Mouse (Mus musculus) MEL (cell line): ENCODE data around the gene Atp6v1e1. TPM values are rescaled to one million over a fixed set of nuclear protein-coding genes. Genes with fewer than 3 reads are reported as not detected.
"Not testable (repeated sequence)": the region's sequence is repeated elsewhere in the genome, so short reads cannot be mapped to it uniquely, and the experiment has no call there.

Experiments used
- DNase-seq: peaks from one replicate; pipeline ENCODE4 v3.0.0; 2011; ENCODE audit warnings: low read depth, low spot score
- H3K27ac ChIP-seq: 2 replicates; pipeline ENCODE4 v1.5.1; 2012; ENCODE audit warnings: low read depth, mild to moderate bottlenecking, control low read depth, low read length, moderate library complexity; ENCODE audit not compliant: control insufficient read depth
- H3K27me3 ChIP-seq, 2 experiments: fragments of 150-350 bp in 1 of 2; sonication (generic) in 1 of 2; 2 replicates each; pipeline ENCODE4 v1.6.1; 2012; ENCODE audit warnings: low read length in 2 of 2, mild to moderate bottlenecking in 2 of 2, improper control_type of control experiment in 1 of 2, moderate library complexity in 1 of 2; ENCODE audit not compliant: insufficient read depth in 2 of 2, control insufficient read depth in 1 of 2
- H3K36me3 ChIP-seq, 2 experiments: 2 replicates each; pipeline ENCODE4 v1.6.1; 2012 to 2014; ENCODE audit warnings: low read length in 2 of 2, improper control_type of control experiment in 1 of 2, inconsistent platforms in 1 of 2, mild to moderate bottlenecking in 1 of 2; ENCODE audit not compliant: insufficient read depth in 2 of 2, control insufficient read depth in 1 of 2
- H3K4me1 ChIP-seq, 2 experiments: fragments of 150-350 bp in 1 of 2; sonication (generic) in 1 of 2; 2 replicates each; pipeline ENCODE4 v1.6.1; 2012; ENCODE audit warnings: low read length in 2 of 2, improper control_type of control experiment in 1 of 2, mild to moderate bottlenecking in 1 of 2; ENCODE audit not compliant: insufficient read depth in 2 of 2, control insufficient read depth in 1 of 2
- H3K4me3 ChIP-seq, 2 experiments: fragments of 150-350 bp in 1 of 2; sonication (generic) in 1 of 2; 2 replicates each; pipeline ENCODE4 v1.5.1; 2012; ENCODE audit warnings: low read depth in 2 of 2, low read length in 2 of 2, mild to moderate bottlenecking in 2 of 2, moderate library complexity in 2 of 2, control low read depth in 1 of 2, improper control_type of control experiment in 1 of 2; ENCODE audit not compliant: control insufficient read depth in 1 of 2, insufficient read depth in 1 of 2
- H3K79me2 ChIP-seq: 2 replicates; pipeline ENCODE4 v1.6.1; 2012; ENCODE audit warnings: mild to moderate bottlenecking, low read length, moderate library complexity; ENCODE audit not compliant: control insufficient read depth, poor library complexity, insufficient read depth
- H3K9ac ChIP-seq: 2 replicates; pipeline ENCODE4 v1.6.1; 2012; ENCODE audit warnings: low read depth, mild to moderate bottlenecking, control low read depth, low read length, moderate library complexity; ENCODE audit not compliant: control insufficient read depth, poor library complexity, severe bottlenecking
- H3K9me3 ChIP-seq: fragments of 150-350 bp; sonication (generic); replicated peaks from 2 replicates; pipeline ENCODE4 v1.6.1; 2012; ENCODE audit warnings: mild to moderate bottlenecking, low read length, improper control_type of control experiment, moderate library complexity; ENCODE audit not compliant: insufficient read depth
- CHD1 ChIP-seq: IDR thresholded peaks from 2 replicates; pipeline ENCODE4 v1.6.1; 2012; ENCODE audit warnings: low read depth, mild to moderate bottlenecking, inconsistent platforms, low read length, improper control_type of control experiment
- CHD2 ChIP-seq: IDR thresholded peaks from 2 replicates; pipeline ENCODE4 v1.6.1; 2011; ENCODE audit warnings: low read length, improper control_type of control experiment
- CTCF ChIP-seq, 3 experiments: IDR thresholded peaks in 2 of 3; conservative IDR thresholded peaks in 1 of 3; 2 replicates each; pipeline ENCODE4 v1.5.1; 2011 to 2012; ENCODE audit warnings: low read length in 3 of 3, low read depth in 2 of 3, mild to moderate bottlenecking in 2 of 3, improper control_type of control experiment in 1 of 3, inconsistent platforms in 1 of 3, mixed read lengths in 1 of 3, moderate library complexity in 1 of 3; ENCODE audit not compliant: control insufficient read depth in 1 of 3, insufficient read depth in 1 of 3, poor library complexity in 1 of 3, severe bottlenecking in 1 of 3
- ELF1 ChIP-seq: IDR thresholded peaks from 2 replicates; pipeline ENCODE4 v1.6.1; 2014; ENCODE audit warnings: low read depth, mild to moderate bottlenecking, inconsistent platforms, low read length, improper control_type of control experiment, moderate library complexity
- EP300 ChIP-seq, 2 experiments: IDR thresholded peaks; 2 replicates each; pipeline ENCODE4 v1.6.1; 2011; ENCODE audit warnings: improper control_type of control experiment in 2 of 2, low read length in 2 of 2, low read depth in 1 of 2, mild to moderate bottlenecking in 1 of 2
- ETS1 ChIP-seq: IDR thresholded peaks from 2 replicates; pipeline ENCODE4 v1.6.1; 2012; ENCODE audit warnings: low read depth, mild to moderate bottlenecking, inconsistent platforms, low read length, improper control_type of control experiment, moderate library complexity
- GATA1 ChIP-seq: IDR thresholded peaks from 2 replicates; pipeline ENCODE4 v1.6.1; 2011; ENCODE audit warnings: low read depth, low read length, improper control_type of control experiment
- HCFC1 ChIP-seq: IDR thresholded peaks from 2 replicates; pipeline ENCODE4 v1.6.1; 2012; ENCODE audit warnings: low read depth, mild to moderate bottlenecking, inconsistent platforms, low read length, improper control_type of control experiment, moderate library complexity
- MAFK ChIP-seq: IDR thresholded peaks from 2 replicates; pipeline ENCODE4 v1.6.1; 2011; ENCODE audit warnings: low read depth, mild to moderate bottlenecking, low read length, improper control_type of control experiment, borderline replicate concordance
- MAX ChIP-seq: IDR thresholded peaks from 2 replicates; pipeline ENCODE4 v1.6.1; 2011; ENCODE audit warnings: low read length, improper control_type of control experiment
- MAZ ChIP-seq: IDR thresholded peaks from 2 replicates; pipeline ENCODE4 v1.6.1; 2012; ENCODE audit warnings: low read depth, mild to moderate bottlenecking, inconsistent platforms, low read length, improper control_type of control experiment
- MEF2A ChIP-seq: IDR thresholded peaks from 2 replicates; pipeline ENCODE4 v1.6.1; 2014; ENCODE audit warnings: low read depth, mild to moderate bottlenecking, inconsistent platforms, low read length, improper control_type of control experiment; ENCODE audit not compliant: poor library complexity, insufficient replicate concordance, severe bottlenecking; ENCODE audit errors: extremely low read depth
- MXI1 ChIP-seq: IDR thresholded peaks from 2 replicates; pipeline ENCODE4 v1.6.1; 2011; ENCODE audit warnings: mild to moderate bottlenecking, low read depth, low read length, improper control_type of control experiment
- MYB ChIP-seq: IDR thresholded peaks from 2 replicates; pipeline ENCODE4 v1.6.1; 2011; ENCODE audit warnings: mild to moderate bottlenecking, low read depth, low read length, improper control_type of control experiment
- MYC ChIP-seq: IDR thresholded peaks from 2 replicates; pipeline ENCODE4 v1.6.1; 2011; ENCODE audit warnings: low read depth, mild to moderate bottlenecking, low read length, improper control_type of control experiment, moderate library complexity
- NELFE ChIP-seq: IDR thresholded peaks from 2 replicates; pipeline ENCODE4 v1.6.1; 2011; ENCODE audit warnings: low read depth, low read length, improper control_type of control experiment
- NRF1 ChIP-seq: IDR thresholded peaks from 2 replicates; pipeline ENCODE4 v1.6.1; 2014; ENCODE audit warnings: low read depth, mild to moderate bottlenecking, inconsistent platforms, low read length, improper control_type of control experiment, moderate library complexity; ENCODE audit not compliant: poor library complexity, insufficient read depth, severe bottlenecking
- POLR2A ChIP-seq, 2 experiments: IDR thresholded peaks; 2 replicates each; pipeline ENCODE4 v1.6.1; 2011 to 2012; ENCODE audit warnings: low read length in 2 of 2, mild to moderate bottlenecking in 2 of 2, control low read depth in 1 of 2, improper control_type of control experiment in 1 of 2, low read depth in 1 of 2, moderate library complexity in 1 of 2; ENCODE audit not compliant: control insufficient read depth in 1 of 2, insufficient read depth in 1 of 2, poor library complexity in 1 of 2
- POLR2AphosphoS5 ChIP-seq: IDR thresholded peaks from 2 replicates; pipeline ENCODE4 v1.6.1; 2012; ENCODE audit warnings: low read depth, borderline replicate concordance, mild to moderate bottlenecking, inconsistent platforms, low read length, moderate library complexity, mixed read lengths
- RCOR1 ChIP-seq: IDR thresholded peaks from 2 replicates; pipeline ENCODE4 v1.6.1; 2012; ENCODE audit warnings: low read depth, mild to moderate bottlenecking, inconsistent platforms, low read length, improper control_type of control experiment
- SIN3A ChIP-seq: IDR thresholded peaks from 2 replicates; pipeline ENCODE4 v1.6.1; 2012; ENCODE audit warnings: low read length, improper control_type of control experiment, inconsistent platforms
- TBP ChIP-seq: IDR thresholded peaks from 2 replicates; pipeline ENCODE4 v1.8.0; 2011; ENCODE audit warnings: low read depth, low read length, improper control_type of control experiment
- TCF12 ChIP-seq: IDR thresholded peaks from 2 replicates; pipeline ENCODE4 v1.6.1; 2014; ENCODE audit warnings: low read depth, mild to moderate bottlenecking, inconsistent platforms, low read length, improper control_type of control experiment, moderate library complexity
- UBTF ChIP-seq: IDR thresholded peaks from 2 replicates; pipeline ENCODE4 v1.6.1; 2012; ENCODE audit warnings: low read depth, mild to moderate bottlenecking, inconsistent platforms, low read length, improper control_type of control experiment, moderate library complexity, borderline replicate concordance; ENCODE audit not compliant: insufficient read depth
- USF1 ChIP-seq: IDR thresholded peaks from 2 replicates; pipeline ENCODE4 v1.6.1; 2014; ENCODE audit warnings: low read depth, mild to moderate bottlenecking, inconsistent platforms, low read length, improper control_type of control experiment, moderate library complexity
- USF2 ChIP-seq, 2 experiments: IDR thresholded peaks; 2 replicates each; pipeline ENCODE4 v1.6.1; 2011 to 2012; ENCODE audit warnings: improper control_type of control experiment in 2 of 2, low read length in 2 of 2, borderline replicate concordance in 1 of 2, inconsistent platforms in 1 of 2, low read depth in 1 of 2, mild to moderate bottlenecking in 1 of 2; ENCODE audit not compliant: insufficient read depth in 1 of 2
- ZC3H11A ChIP-seq: IDR thresholded peaks from 2 replicates; pipeline ENCODE4 v1.6.1; 2012; ENCODE audit warnings: low read depth, mild to moderate bottlenecking, inconsistent platforms, low read length, improper control_type of control experiment
- ZNF384 ChIP-seq: IDR thresholded peaks from 2 replicates; pipeline ENCODE4 v1.6.1; 2012; ENCODE audit warnings: low read depth, mild to moderate bottlenecking, inconsistent platforms, low read length, improper control_type of control experiment
- polyA plus RNA-seq, 2 experiments: library from polyadenylated mRNA; stranded (reverse) in 1 of 2; unstranded in 1 of 2; fragments of >175 nt in 1 of 2; fragments of >200 nt in 1 of 2; gene quantifications; 2 replicates each; pipeline versions ENCODE4 v1.2.1 to v1.2.4; 2012; ENCODE audit warnings: low replicate concordance in 2 of 2, low read depth in 1 of 2; ENCODE audit not compliant: insufficient read length in 2 of 2, insufficient read depth in 1 of 2, missing spikeins in 1 of 2
- total RNA-seq: library from RNA; depleted of rRNA; stranded (reverse); fragments of 300-350 nt; gene quantifications from 2 replicates; pipeline ENCODE4 v1.2.3, GENCODE M21; 2012

Atp6v1e1 gene
- total and polyA plus RNA-seq, 3 experiments: 123 to 129 TPM; not detected in 1

GRCm38 (mm10) chr6:120854413-120854812 is 31.8 kb upstream of the Atp6v1e1 start (continued):
- TF ChIP-seq POLR2A (IDR thresholded peaks at IDR 0.05; ENCODE audit: control insufficient read depth in 1 of 2, insufficient read depth in 1 of 2, low read depth in 1 of 2, low read length in 2 of 2, poor library complexity in 1 of 2): no peak; a peak in 1 of 4 replicates

- Histone ChIP-seq H3K79me2 (peaks cover 13% of the 10 kb centered on the region), H3K36me3 (peaks cover 20 to 23% of the 10 kb centered on the region in 2 experiments), H3K4me1 (peaks cover 9 to 11% of the 10 kb centered on the region in 2 experiments)
- DNase-seq, H3K9ac ChIP-seq, H3K27ac ChIP-seq, H3K27me3 ChIP-seq, H3K9me3 ChIP-seq, H3K4me3 ChIP-seq: not testable (repeated sequence)
Measured at GRCm38 (mm10) chr6:120850720-120851119, 28.1 kb upstream of the Atp6v1e1 start.

- Histone ChIP-seq H3K9ac (no peak overlapping the region), H3K79me2 (peaks cover 75% of the 10 kb centered on the region), H3K27me3 (no peaks in the 10 kb centered on the region), H3K4me1 (peaks cover 17% of the 10 kb centered on the region in 2 experiments), H3K9me3 (no peaks in the 10 kb centered on the region), H3K4me3 (peak overlapping the region in 1 of 2 experiments; percentile 15; a peak in 1 of 4 replicates), H3K27ac (no peak overlapping the region), H3K36me3 (peaks cover 16 to 33% of the 10 kb centered on the region in 2 experiments)
- no peak for DNase-seq
- TF ChIP-seq MYB (peak; percentile 70), GATA1 (peak; percentile 40; the same call in 1 of the 2 replicates), SIN3A (peak; percentile 75), ELF1 (no peak), CHD1 (no peak), HCFC1 (no peak), MAZ (no peak), POLR2A (IDR thresholded peaks at IDR 0.05; ENCODE audit: control insufficient read depth in 1 of 2, insufficient read depth in 1 of 2, low read depth in 1 of 2, low read length in 2 of 2, poor library complexity in 1 of 2) (no peak), CTCF (IDR thresholded peaks at IDR 0.05 in 2 of 3, conservative IDR thresholded peaks at IDR 0.05 in 1 of 3; ENCODE audit: control insufficient read depth in 1 of 3, insufficient read depth in 1 of 3, low read depth in 2 of 3, low read length in 3 of 3, poor library complexity in 1 of 3, severe bottlenecking in 1 of 3) (no peak), TCF12 (peak; percentile 68; the same call in 1 of the 2 replicates), RCOR1 (0 out of 2 replicates have a peak, but pooled peaks have one; percentile 36), NELFE (no peak), MYC (no peak), UBTF (no peak), ZC3H11A (no peak), MEF2A (peak; percentile 48; the same call in 1 of the 2 replicates), MAFK (no peak), USF1 (no peak), NRF1 (no peak), EP300 (IDR thresholded peaks at IDR 0.05; ENCODE audit: low read depth in 1 of 2, low read length in 2 of 2) (peak; percentile 53 to 84), ETS1 (peak; percentile 67), MAX (no peak), ZNF384 (no peak), CHD2 (no peak), USF2 (IDR thresholded peaks at IDR 0.05; ENCODE audit: borderline replicate concordance in 1 of 2, insufficient read depth in 1 of 2, low read depth in 1 of 2, low read length in 2 of 2) (no peak), MXI1 (0 out of 2 replicates have a peak, but pooled peaks have one; percentile 44), TBP (no peak), POLR2AphosphoS5 (no peak)
Measured at GRCm38 (mm10) chr6:120841754-120842153, 19.2 kb upstream of the Atp6v1e1 start.
